8 mouse cellular contexts compared by ENCODE assay signal in genomic region chr7:16325920-16326606, GRCm38 (mm10). TPM values are rescaled to one million over a fixed set of nuclear protein-coding genes. Genes with fewer than 3 reads are reported as not detected.
DNase-seq lines count a peak whose midpoint lies in the region; ATAC-seq and TF ChIP-seq lines count a peak whose summit lies in the region.

No protein-coding gene starts in this region.

- no peaks in the 10 kb centered on the region for H3K27me3 ChIP-seq in forebrain, embryonic 14.5 days (replicated peaks; ENCODE audit: control insufficient read depth, insufficient read depth, low read length)
- no peaks in the 10 kb centered on the region for H3K27me3 ChIP-seq in megakaryocyte, embryonic 14.5 days (replicated peaks)

- H3K4me2 ChIP-seq in forebrain, embryonic 14.5 days (ENCODE audit: low read length), result no peak overlapping the region

- H3K9me3 ChIP-seq in forebrain, embryonic 14.5 days (replicated peaks; ENCODE audit: control insufficient read depth, low read length), result no peaks in the 10 kb centered on the region
- no peaks in the 10 kb centered on the region for H3K9me3 ChIP-seq in megakaryocyte, embryonic 14.5 days

- ATAC-seq in forebrain, embryonic 14.5 days, result peak; percentile 60
- ATAC-seq in hematopoietic stem cell, adult 5-6 weeks (replicated peaks in 1 of 2; ENCODE audit: insufficient read depth in 1 of 2, low FRiP score in 2 of 2, low TSS enrichment in 1 of 2, low read depth in 1 of 2, poor library complexity in 2 of 2, severe bottlenecking in 2 of 2), result peak; percentile 86 to 95

- peak; percentile 63 for TF ChIP-seq CTCF in left cerebral cortex, adult 2 months (IDR thresholded peaks at IDR 0.05)

- 34% methylated on average over 8 of the region's 8 CpGs for WGBS in forebrain, embryonic 14.5 days

- H3K4me3 ChIP-seq in left cerebral cortex, adult 2 months, result no peak overlapping the region
- H3K4me3 ChIP-seq in forebrain, embryonic 14.5 days (ENCODE audit: low read depth, low read length), result no peak overlapping the region
- peak overlapping the region; percentile 42 for H3K4me3 ChIP-seq in megakaryocyte, embryonic 14.5 days (replicated peaks)

- no peak overlapping the region for H3K9ac ChIP-seq in forebrain, embryonic 14.5 days (ENCODE audit: low read length)

- peaks cover 51% of the 10 kb centered on the region for H3K36me3 ChIP-seq in forebrain, embryonic 14.5 days (ENCODE audit: control insufficient read depth, insufficient read depth, low read length)
- peaks cover 82% of the 10 kb centered on the region for H3K36me3 ChIP-seq in megakaryocyte, embryonic 14.5 days (replicated peaks; ENCODE audit: low read length)

- H3K27ac ChIP-seq in left cerebral cortex, adult 2 months, result peak overlapping the region; percentile 70
- H3K27ac ChIP-seq in forebrain, embryonic 14.5 days (ENCODE audit: low read depth, low read length), result no peak overlapping the region

- DNase-seq in left cerebral cortex, adult 2 months (ENCODE audit: extremely low spot score in 1 of 2, low spot score in 2 of 2), result peak; percentile 23 to 28
- no peak for DNase-seq in left cerebral cortex, adult 8-10 months (ENCODE audit: low spot score in 2 of 2)
- DNase-seq in c-Kit-positive CD71-positive TER-119-positive erythroid progenitor cells, embryonic 14.5 days (ENCODE audit: low spot score), result peak; percentile 80
- DNase-seq in forebrain, embryonic 14.5 days (ENCODE audit: low spot score), result peak; percentile 83
- peak; percentile 49 for DNase-seq in layer of hippocampus, adult 9-11 months
- DNase-seq in spleen, adult 12 weeks (ENCODE audit: low spot score), result peak; percentile 32

- H3K4me1 ChIP-seq in forebrain, embryonic 14.5 days (ENCODE audit: control insufficient read depth, insufficient read depth, low read length), result no peaks in the 10 kb centered on the region
- H3K4me1 ChIP-seq in megakaryocyte, embryonic 14.5 days, result peaks cover 61% of the 10 kb centered on the region

- intact Hi-C loops in left cerebral cortex, adult 2 months (cut with DNase I), result loop anchor here (1.0 kb wide), 1 partner anchor 32 kb away; no protein-coding TSS in a partner anchor

RNA-seq across cellular contexts. Expression of gene Bbc3, which starts 17.9 kb away (rescaled TPM):
- 1 to 10 TPM; 9.1 to 9.7 TPM for total RNA-seq in left cerebral cortex, adult 2 months (2021)
- 10 to 100 TPM in 3 of 4 experiments, 1 to 10 TPM in 1; 9.2 to 15.8 (median 12.0) TPM for total RNA-seq in left cerebral cortex, adult 8-10 months (2022)
- polyA plus RNA-seq in forebrain, embryonic 14.5 days (2014; fragmentation: Nextera tagmentation; extraction: Ambion mirVana), result 10.6 and 11.0 TPM in 2 replicates
- total RNA-seq in hematopoietic stem cell, adult 5-6 weeks (2017), result 1.8 and 4.1 TPM in 2 replicates
- 1,043 and 5,254 TPM in 2 replicates for polyA plus RNA-seq in megakaryocyte, embryonic 14.5 days (2012; ENCODE audit: insufficient read depth, low replicate concordance)

RNA-seq across cellular contexts. Expression of gene Ccdc9, which starts 39.5 kb away (rescaled TPM):
- total RNA-seq in left cerebral cortex, adult 2 months (2021), result 10 to 100 TPM; 94.3 to 95.1 TPM
- total RNA-seq in left cerebral cortex, adult 8-10 months (2022), result 100 to 1,000 TPM in 1 of 4 experiments, 10 to 100 TPM in 3; 80.6 to 105 (median 83.6) TPM
- 12.6 and 15.2 TPM in 2 replicates for polyA plus RNA-seq in forebrain, embryonic 14.5 days (2014; fragmentation: Nextera tagmentation; extraction: Ambion mirVana)
- 80.8 and 153 TPM in 2 replicates for total RNA-seq in hematopoietic stem cell, adult 5-6 weeks (2017)
- polyA plus RNA-seq in megakaryocyte, embryonic 14.5 days (2012; ENCODE audit: insufficient read depth, low replicate concordance), result 27.8 and 101 TPM in 2 replicates

RNA-seq across cellular contexts. Expression of gene Inafm1, which starts 52.6 kb away (rescaled TPM):
- 10 to 100 TPM; 36.7 to 41.3 TPM for total RNA-seq in left cerebral cortex, adult 2 months (2021)
- 10 to 100 TPM; 34.6 to 36.9 (median 36.6) TPM for total RNA-seq in left cerebral cortex, adult 8-10 months (2022)
- polyA plus RNA-seq in forebrain, embryonic 14.5 days (2014; fragmentation: Nextera tagmentation; extraction: Ambion mirVana), result 20.4 and 21.0 TPM in 2 replicates
- total RNA-seq in hematopoietic stem cell, adult 5-6 weeks (2017), result 14.0 and 14.3 TPM in 2 replicates
- polyA plus RNA-seq in megakaryocyte, embryonic 14.5 days (2012; ENCODE audit: insufficient read depth, low replicate concordance), result 53.8 and 168 TPM in 2 replicates

Comparison
In these comparisons a context has a peak if more than half of its experiments do, and no peak if none do; other contexts are left out.
1. DNase-seq: peak in left cerebral cortex, adult 2 months (2 of 2), c-Kit-positive CD71-positive TER-119-positive erythroid progenitor cells, embryonic 14.5 days (single experiment), forebrain, embryonic 14.5 days (single experiment), layer of hippocampus, adult 9-11 months (single experiment) and spleen, adult 12 weeks (single experiment); none in left cerebral cortex, adult 8-10 months (0 of 2).